Mouse (Mus musculus): Measurements from ENCODE around the gene Prim1.

GRCm38 (mm10) chr10:128066072-128066471 lies 51.1 kb downstream of the Prim1 start:
- TF ChIP-seq CTCF (IDR thresholded peaks at IDR 0.05; ENCODE audit: borderline replicate concordance, insufficient read depth, low read length) (no peak), POLR2A (IDR thresholded peaks at IDR 0.05; ENCODE audit: low read depth, low read length) (no peak)

Measured in embryonic fibroblast, embryonic 13.5 days (primary cell).